Mouse (Mus musculus): ENCODE measurements around the gene Piwil4.

Gene Piwil4

GRCm38 (mm10) chr9:14666071-14666470 is 74.5 kb downstream of the Piwil4 start:
- no peak for DNase-seq

- no peak for DNase-seq
Measured at GRCm38 (mm10) chr9:14663591-14663990, 76.9 kb downstream of the Piwil4 start.

- no peak for DNase-seq
Measured at GRCm38 (mm10) chr9:14662876-14663275, 77.7 kb downstream of the Piwil4 start.

GRCm38 (mm10) chr9:14662138-14662537 is 78.4 kb downstream of the Piwil4 start:
- DNase-seq = no peak

- no peak for DNase-seq
Measured at GRCm38 (mm10) chr9:14657926-14658325, 82.6 kb downstream of the Piwil4 start.

- no peak for DNase-seq
Measured at GRCm38 (mm10) chr9:14654010-14654409, 86.5 kb downstream of the Piwil4 start.

GRCm38 (mm10) chr9:14652761-14653160 is 87.8 kb downstream of the Piwil4 start:
- no peak for DNase-seq

GRCm38 (mm10) chr9:14647849-14648248 is 92.7 kb downstream of the Piwil4 start:
- no peak for DNase-seq

- DNase-seq = no peak
Measured at GRCm38 (mm10) chr9:14646641-14647040, 93.9 kb downstream of the Piwil4 start.

All from layer of hippocampus, adult 9-11 months (tissue).